Mouse (Mus musculus) G1E (cell line): Measurements from ENCODE around the gene Pigu. TPM values are rescaled to one million over a fixed set of nuclear protein-coding genes. Genes with fewer than 3 reads are reported as not detected.

ENCODE experiments used
- ATAC-seq: 2 replicates; pipeline ENCODE4 v1.8.0; 2016; ENCODE audit warnings: mild to moderate bottlenecking; ENCODE audit not compliant: insufficient number of reproducible peaks, poor library complexity, low FRiP score, severe bottlenecking; ENCODE audit errors: extremely low read depth
- DNase-seq: peaks from one replicate; pipeline ENCODE4 v3.0.0; 2012; ENCODE audit warnings: low spot score
- H3K27me3 ChIP-seq: 2 replicates; pipeline ENCODE4 v1.6.1; 2012; ENCODE audit warnings: mild to moderate bottlenecking, low read length, inconsistent platforms; ENCODE audit not compliant: insufficient read depth
- H3K36me3 ChIP-seq: replicated peaks from 2 replicates; pipeline ENCODE3; 2012; ENCODE audit warnings: mild to moderate bottlenecking, inconsistent platforms
- H3K4me1 ChIP-seq: 2 replicates; pipeline ENCODE4 v1.6.1; 2012; ENCODE audit warnings: low read depth, low read length, inconsistent platforms, mixed read lengths; ENCODE audit not compliant: insufficient read depth
- H3K4me3 ChIP-seq: 2 replicates; pipeline ENCODE4 v1.5.1; 2012; ENCODE audit warnings: low read depth, mild to moderate bottlenecking, inconsistent platforms, low read length, moderate library complexity, mixed read lengths
- H3K9me3 ChIP-seq: replicated peaks from 2 replicates; pipeline ENCODE4 v1.6.1; 2012; ENCODE audit warnings: inconsistent platforms
- CTCF ChIP-seq: IDR thresholded peaks from 2 replicates; pipeline ENCODE4 v1.5.1; 2012; ENCODE audit warnings: low read depth, low read length, inconsistent platforms, mixed read lengths
- GATA1 ChIP-seq: IDR thresholded peaks from 2 replicates; pipeline ENCODE4 v1.6.1; 2012; ENCODE audit warnings: borderline replicate concordance, low read length, inconsistent platforms, mixed read lengths
- GATA2 ChIP-seq: IDR thresholded peaks from 2 replicates; pipeline ENCODE4 v1.6.1; 2012; ENCODE audit warnings: low read depth, low read length, inconsistent platforms, borderline replicate concordance
- POLR2AphosphoS5 ChIP-seq: IDR thresholded peaks from 2 replicates; pipeline ENCODE4 v1.6.1; 2012; ENCODE audit warnings: low read depth, low read length, inconsistent platforms; ENCODE audit not compliant: insufficient replicate concordance
- TAL1 ChIP-seq: conservative IDR thresholded peaks from 2 replicates; pipeline ENCODE4 v1.6.1; 2012; ENCODE audit warnings: low read depth, low read length, inconsistent platforms, mixed read lengths
- polyA plus RNA-seq: library from polyadenylated mRNA; stranded (reverse); fragments of >175 nt; gene quantifications from 2 replicates; pipeline ENCODE4 v1.2.3, GENCODE M21; 2012
- total RNA-seq, 2 experiments: library from RNA; stranded (forward) in 1 of 2; stranded (reverse) in 1 of 2; fragments of 200-1000 nt in 1 of 2; fragments of >200 nt in 1 of 2; fragmentation: Nextera tagmentation in 1 of 2; gene quantifications; 2 replicates each; pipeline ENCODE4 v1.2.3; 2014 to 2017

Pigu gene
- total and polyA plus RNA-seq, 3 experiments, result 13.0 to 43.3 (median 28.5) TPM

- TF ChIP-seq CTCF (no peak), GATA1 (no peak), TAL1 (no peak), GATA2 (no peak), POLR2AphosphoS5 (no peak)
Measured at GRCm38 (mm10) chr2:155372451-155372850, 15.2 kb upstream of the Pigu start.

GRCm38 (mm10) chr2:155369333-155369883 is 12.2 kb upstream of the Pigu start:
- Histone ChIP-seq H3K9me3 (no peaks in the 10 kb centered on the region), H3K4me1 (peaks cover 3% of the 10 kb centered on the region; the same call in 1 of the 2 replicates), H3K27me3 (peaks cover 14% of the 10 kb centered on the region), H3K36me3 (no peaks in the 10 kb centered on the region), H3K4me3 (no peak overlapping the region)
- TF ChIP-seq CTCF, result no peak
- TF ChIP-seq TAL1, result no peak
- no peak for TF ChIP-seq POLR2AphosphoS5
- TF ChIP-seq GATA1, result no peak
- TF ChIP-seq GATA2, result no peak
- ATAC-seq (no peak), DNase-seq (no peak)

More at GRCm38 (mm10) chr2:155372451-155372850, 15.2 kb upstream of the Pigu start:
- Histone ChIP-seq H3K27me3 (peaks cover 24% of the 10 kb centered on the region), H3K4me1 (peaks cover 5% of the 10 kb centered on the region; the same call in 1 of the 2 replicates), H3K4me3 (no peak overlapping the region), H3K9me3 (no peaks in the 10 kb centered on the region), H3K36me3 (no peaks in the 10 kb centered on the region)
- DNase-seq (no peak), ATAC-seq (no peak)

- Histone ChIP-seq H3K4me1 (peaks cover 7% of the 10 kb centered on the region), H3K9me3 (no peaks in the 10 kb centered on the region), H3K27me3 (peaks cover 15% of the 10 kb centered on the region), H3K4me3 (no peak overlapping the region), H3K36me3 (no peaks in the 10 kb centered on the region)
- ATAC-seq (no peak), DNase-seq (no peak)
- TF ChIP-seq TAL1 (no peak), POLR2AphosphoS5 (no peak), GATA1 (no peak), CTCF (no peak)
Measured at GRCm38 (mm10) chr2:155367635-155368284, 10.5 kb upstream of the Pigu start.

- TF ChIP-seq GATA2 (no peak), CTCF (no peak), GATA1 (no peak), POLR2AphosphoS5 (no peak), TAL1 (no peak)
- Histone ChIP-seq H3K36me3 (peaks cover 4% of the 10 kb centered on the region), H3K4me1 (peaks cover 14% of the 10 kb centered on the region), H3K27me3 (0 out of 2 replicates have a peak, but pooled peaks cover 5% of the 10 kb centered on the region), H3K9me3 (no peaks in the 10 kb centered on the region), H3K4me3 (peak overlapping the region; percentile 89)
- ATAC-seq, result no peak
- DNase-seq, result no peak
Measured at GRCm38 (mm10) chr2:155357686-155358399, 613 bp upstream of the Pigu start.

- no peak for ATAC-seq
- H3K4me1 ChIP-seq, result peaks cover 14% of the 10 kb centered on the region
- no peaks in the 10 kb centered on the region for H3K9me3 ChIP-seq
- peaks cover 24% of the 10 kb centered on the region for H3K36me3 ChIP-seq
- TF ChIP-seq CTCF (no peak), TAL1 (no peak), POLR2AphosphoS5 (no peak), GATA1 (no peak), GATA2 (no peak)
- no peak overlapping the region for H3K4me3 ChIP-seq
- no peak for DNase-seq
- H3K27me3 ChIP-seq, result no peaks in the 10 kb centered on the region
Measured at GRCm38 (mm10) chr2:155354402-155354801, 2.8 kb downstream of the Pigu start.

- DNase-seq (no peak), ATAC-seq (no peak)
- Histone ChIP-seq H3K4me1 (no peaks in the 10 kb centered on the region; the same call in 1 of the 2 replicates), H3K27me3 (no peaks in the 10 kb centered on the region), H3K9me3 (no peaks in the 10 kb centered on the region), H3K4me3 (no peak overlapping the region), H3K36me3 (peaks cover 58% of the 10 kb centered on the region)
- TF ChIP-seq TAL1 (no peak), GATA2 (no peak), GATA1 (no peak), POLR2AphosphoS5 (no peak)
Measured at GRCm38 (mm10) chr2:155346670-155347069, 10.6 kb downstream of the Pigu start.
